Mouse (Mus musculus) heart, adult 18-20 months (tissue): ENCODE results near the gene Slc46a2. TPM values are rescaled to one million over a fixed set of nuclear protein-coding genes. Genes with fewer than 3 reads are reported as not detected.

Source experiments
- DNase-seq, 2 experiments: peaks; one replicate each; pipeline ENCODE4 v3.0.0; 2021 to 2022; ENCODE audit warnings: mixed read lengths in 1 of 2
- total RNA-seq, 2 experiments: library from RNA; stranded (reverse); gene quantifications; 2 replicates each; pipeline ENCODE4 v1.2.3; 2021

Slc46a2 gene
- total RNA-seq, 2 experiments from 2014 or later: 0.12 to 0.15 TPM

DNA sequence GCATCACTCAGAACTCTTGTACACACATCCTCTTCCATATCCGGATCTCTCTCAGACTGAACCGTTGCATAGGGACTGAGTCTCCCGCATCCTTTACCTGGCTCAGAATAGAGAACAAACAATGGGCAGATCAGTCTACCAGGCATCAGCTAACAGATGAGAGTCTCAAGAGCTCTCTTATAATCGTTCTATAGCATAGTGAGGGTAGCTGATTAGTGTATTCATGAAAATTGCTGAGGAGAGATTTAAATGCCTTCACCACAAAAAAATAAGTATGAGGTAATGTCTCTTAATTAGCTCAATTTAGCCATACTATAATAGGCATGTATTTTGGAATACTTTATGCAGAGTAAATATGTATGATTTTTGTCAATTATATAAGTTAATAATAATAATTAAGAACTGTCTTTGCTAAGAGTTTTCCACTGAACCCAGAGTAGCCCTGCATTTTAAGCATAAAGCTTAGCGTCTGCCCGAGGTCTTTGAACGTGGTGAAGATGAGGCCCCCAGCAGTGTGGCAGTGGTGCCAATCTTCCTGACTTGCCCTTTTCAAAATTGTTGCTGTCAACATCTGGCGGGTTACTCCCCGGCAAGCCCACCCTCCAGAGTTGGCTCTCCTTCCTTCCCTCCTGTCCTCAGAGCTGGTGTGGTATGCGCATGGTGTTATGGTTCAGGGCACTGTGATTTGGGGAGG is 23.0 kb downstream of the Slc46a2 start:
- no peak for DNase-seq

DNA sequence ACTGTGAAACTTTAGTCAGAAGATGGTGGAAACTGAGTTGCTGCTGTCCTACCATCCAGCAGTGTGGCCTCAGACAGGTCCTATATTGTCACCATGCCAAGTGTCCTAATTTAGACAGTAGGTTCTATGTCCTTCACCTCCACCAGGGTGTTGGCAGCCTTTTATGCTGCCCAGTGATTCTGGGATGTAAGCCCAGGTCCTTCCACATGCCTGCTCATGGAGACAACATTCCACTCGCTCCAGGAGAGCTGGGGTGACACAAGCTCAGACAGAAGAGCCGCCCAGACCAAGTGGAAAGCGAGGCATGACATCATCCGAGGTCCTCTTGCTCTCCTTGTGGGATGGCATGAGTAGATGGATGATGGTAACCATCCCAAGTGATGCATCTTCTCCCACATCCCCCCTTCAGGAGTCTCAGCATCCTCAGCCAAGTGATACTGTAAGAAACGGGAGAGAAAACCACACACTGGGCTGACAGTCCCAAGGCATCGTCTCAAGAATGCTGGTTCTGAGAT is 24.7 kb downstream of the Slc46a2 start:
- DNase-seq: peak; percentile 59 to 83

DNA sequence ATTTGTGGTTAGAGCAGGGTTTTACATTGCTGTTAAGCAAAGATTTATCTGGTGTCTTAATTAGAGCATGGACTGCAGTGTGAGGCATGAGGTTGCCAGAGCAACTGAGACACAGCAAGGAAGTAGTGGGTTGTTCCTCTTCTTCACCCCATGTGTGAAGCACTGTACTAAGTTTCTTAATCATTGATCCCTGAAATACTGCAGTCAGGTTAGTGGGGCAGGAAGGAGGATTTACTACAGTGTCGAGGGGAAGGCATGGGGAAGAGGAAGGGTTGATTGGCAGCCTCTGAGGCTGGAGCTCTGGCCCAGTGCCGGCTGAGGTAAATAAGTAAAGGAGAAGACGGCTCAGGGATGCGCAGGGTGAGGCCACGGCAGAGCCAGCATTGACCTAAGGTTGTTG is 26.8 kb downstream of the Slc46a2 start:
- DNase-seq: no peak

DNA sequence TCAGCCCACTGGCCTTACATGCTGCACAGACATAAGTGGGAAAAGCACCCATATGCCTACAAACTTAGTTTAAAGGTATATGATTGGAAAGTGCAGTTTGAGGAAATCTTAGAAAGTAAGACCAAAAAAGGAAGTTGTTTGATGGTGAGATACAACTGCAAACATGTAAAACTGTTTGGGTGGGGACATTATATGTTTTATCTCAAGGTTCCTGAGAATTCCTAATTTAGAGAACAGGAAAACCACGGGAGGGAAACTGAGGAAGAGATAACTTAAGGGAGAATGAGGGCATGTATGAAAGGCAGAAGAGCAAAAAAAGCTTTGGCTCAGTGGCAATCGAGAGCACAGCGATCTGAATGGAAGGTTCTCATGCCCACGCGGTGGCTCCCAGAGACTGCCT is 27.8 kb downstream of the Slc46a2 start:
- no peak for DNase-seq

DNA sequence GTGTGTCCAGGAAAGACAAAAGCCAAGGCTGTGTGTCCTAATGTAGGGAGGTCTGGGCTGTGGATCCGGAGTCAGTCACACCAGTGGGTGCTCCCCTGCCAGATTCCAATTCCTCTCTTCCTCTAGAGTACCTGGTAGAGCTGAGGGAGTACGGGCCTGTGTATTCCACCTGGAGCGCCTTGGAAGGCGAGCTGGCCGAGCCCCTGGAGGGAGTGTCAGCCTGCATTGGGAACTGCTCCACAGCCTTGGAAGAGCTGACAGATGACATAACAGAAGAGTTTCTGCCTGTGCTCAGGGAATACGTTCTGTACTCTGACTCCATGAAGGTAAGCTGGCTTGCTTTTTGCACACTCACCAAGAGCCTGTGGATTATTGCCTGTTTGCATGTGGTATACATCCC is 28.6 kb downstream of the Slc46a2 start:
- DNase-seq: no peak

DNA sequence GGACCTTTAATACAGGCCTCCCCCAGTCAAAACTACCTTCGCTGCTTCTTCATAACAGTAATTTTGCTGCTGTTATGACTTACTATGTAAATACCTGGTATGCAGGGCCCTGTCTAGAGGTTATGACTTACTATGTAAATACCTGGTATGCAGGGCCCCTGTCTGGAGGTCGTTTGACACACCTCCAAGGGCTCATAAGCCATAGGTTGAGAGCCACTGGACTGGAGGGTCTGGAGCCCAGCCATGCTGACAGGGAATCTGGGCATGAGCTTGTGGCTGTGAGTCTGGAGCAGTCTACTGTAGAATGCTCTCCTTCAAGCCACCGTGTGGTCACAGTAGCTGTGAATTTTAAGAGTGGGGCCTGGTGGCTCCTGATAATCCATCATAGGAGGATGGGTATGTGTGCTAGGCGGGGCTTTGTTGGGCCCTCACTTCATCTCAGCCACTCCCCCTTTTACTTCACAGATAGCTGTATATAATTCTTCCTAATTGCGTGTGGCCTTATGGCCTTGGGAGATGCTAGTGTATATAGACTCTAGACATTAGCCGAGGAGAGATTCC is 30.6 kb downstream of the Slc46a2 start:
- no peak for DNase-seq

DNA sequence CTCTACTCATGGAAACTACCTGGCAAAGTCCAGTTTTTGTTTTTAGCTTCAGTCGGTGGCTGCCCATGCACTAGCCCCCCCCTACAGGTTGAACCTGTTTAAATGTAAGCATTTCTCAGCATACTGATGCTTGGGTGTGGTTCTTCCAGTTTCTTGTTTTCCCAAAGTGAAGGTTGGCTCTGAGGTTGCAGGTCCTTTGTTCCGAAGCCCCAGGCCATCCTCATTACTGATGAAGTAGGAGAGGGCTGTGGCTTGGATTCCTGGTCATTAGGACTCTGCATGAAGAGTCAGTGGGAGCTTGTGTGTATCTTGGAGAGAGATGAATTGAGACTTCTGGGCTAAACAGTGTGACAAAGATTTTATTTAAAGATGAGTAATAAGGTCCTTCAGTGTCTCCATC is 33.6 kb downstream of the Slc46a2 start:
- no peak for DNase-seq

DNA sequence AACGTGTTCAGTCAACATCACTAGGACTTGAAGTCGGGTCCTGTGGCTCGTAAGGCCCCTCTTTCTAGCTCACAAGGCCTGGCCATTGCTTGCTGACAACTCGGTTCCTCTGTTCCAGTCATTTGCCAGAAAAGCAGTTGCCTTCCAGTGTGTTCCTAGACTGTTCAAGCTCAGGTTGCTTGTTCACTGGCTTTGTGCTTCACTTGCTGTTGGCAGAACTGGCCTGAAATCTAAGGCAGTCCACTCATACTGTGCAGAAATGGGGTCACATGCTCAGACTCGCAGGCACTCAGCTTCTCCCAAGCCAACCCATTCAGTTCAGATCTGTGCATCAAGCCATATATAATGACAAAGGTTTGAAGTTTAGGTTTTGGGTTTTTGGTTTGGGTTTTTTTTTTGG is 34.1 kb downstream of the Slc46a2 start:
- DNase-seq: no peak

DNA sequence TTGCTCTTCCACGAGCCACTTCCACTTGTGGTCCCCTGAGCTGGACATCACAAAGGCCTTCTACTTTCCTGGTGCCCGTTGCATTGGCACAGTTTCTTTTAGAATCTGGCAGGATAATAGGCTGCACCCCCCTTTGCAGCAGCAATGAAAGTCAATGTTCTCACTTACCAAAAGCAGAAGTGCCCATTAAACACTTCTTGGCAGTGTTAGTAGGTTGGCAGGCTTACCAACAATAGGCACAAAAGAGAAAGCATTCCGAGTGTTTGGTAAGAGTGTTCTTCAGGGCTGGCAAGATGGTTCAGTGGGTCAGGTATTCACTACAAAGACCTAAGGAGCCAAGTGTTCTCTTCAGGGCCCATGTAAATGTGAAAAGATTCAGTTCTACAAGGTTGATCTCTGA is 35.4 kb downstream of the Slc46a2 start:
- peak in 1 of 2 experiments; percentile 32 for DNase-seq

DNA sequence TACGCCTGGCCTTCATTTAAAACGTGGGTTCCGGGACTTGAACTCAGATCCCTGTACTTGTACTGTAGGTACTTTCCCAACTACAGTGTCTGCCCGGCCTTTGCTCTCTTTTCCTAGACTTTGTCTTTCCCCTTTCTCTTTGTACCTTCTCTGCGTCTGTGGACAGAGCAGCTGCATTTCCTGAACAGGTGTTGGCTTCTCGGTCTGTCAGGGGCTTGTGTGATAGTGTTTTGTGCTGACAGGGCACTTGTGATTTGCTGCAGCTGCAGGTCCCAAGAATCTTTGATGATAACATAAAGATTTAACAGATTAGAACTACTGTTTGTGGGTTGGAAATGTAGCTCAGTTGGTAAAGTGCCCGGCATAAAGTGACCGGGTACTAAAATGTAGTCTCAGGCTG is 36.3 kb downstream of the Slc46a2 start:
- no peak for DNase-seq

DNA sequence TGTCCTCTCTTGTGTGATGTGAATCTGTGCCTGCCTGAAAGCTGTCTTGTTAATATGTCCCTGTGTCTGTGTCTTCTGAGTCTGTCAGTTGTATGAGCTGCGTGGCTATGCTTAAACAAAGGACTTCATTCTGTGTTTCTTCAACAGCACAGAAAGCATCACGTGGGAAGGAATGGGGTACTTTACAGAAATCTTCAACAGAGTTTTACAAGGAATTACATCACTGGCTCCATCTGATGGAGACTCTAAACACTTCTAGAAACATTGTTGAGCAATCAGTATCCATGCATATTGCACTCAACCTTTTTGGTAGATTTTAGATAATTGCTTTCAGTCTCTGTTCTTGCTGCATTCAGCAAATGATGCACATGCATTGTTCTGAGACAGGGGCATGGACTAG is 37.8 kb downstream of the Slc46a2 start:
- DNase-seq: no peak

DNA sequence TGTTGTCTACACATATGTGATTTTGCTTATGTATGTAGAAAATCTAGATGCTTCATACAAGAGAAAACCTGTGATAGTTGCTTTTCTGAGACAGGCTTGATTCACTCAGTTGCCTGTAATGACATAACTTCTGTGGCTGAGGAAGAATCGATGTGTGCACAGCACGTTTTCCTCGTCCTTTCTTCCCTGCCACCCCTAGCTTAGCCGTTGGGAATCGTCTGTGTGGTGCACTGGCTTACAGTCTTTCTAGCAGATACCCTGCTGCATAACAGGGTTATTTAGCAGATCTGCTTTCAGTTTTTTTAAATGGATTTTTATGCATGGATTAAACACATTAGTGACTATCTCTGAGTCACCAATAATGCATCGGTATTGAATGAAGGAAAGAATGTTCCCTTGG is 38.3 kb downstream of the Slc46a2 start:
- no peak for DNase-seq

DNA sequence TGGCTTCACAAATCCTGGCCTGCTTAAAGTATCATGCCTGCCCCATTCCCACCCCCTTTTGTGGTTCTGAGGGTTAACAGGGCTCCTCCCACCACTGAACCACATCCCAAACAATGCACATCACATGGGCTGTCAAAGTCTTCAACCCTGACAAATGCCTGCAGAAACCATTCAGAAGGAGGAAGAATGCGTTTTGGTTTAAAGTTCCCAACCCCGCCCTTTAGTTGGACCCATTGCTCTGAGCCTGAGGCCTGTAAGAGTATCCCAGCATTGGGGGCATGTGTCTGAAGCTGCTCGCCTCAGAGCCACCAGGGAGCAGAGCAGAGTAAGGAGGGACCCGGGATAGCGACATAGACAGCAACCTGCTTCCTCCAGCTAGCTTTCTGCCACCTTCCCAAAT is 41.0 kb downstream of the Slc46a2 start:
- DNase-seq: no peak

DNA sequence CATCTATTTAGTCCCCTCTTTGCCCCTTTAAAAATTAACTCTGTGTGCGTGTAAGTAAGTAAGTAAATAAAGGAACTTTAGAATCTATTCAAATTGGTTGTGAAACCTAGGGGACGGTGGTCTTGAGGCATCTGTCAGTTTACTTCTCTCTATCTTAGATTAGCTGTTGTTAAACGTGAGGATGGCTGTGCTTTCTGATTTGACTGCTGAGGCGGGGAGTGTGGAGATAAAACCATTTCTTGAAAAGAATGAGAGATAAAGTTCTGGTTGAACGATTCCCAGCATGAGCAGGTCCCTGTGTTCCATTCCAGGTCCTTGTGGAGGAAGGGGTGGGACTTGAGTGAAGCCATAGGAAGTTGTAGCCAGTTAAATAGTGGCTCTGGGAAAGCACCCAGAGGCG is 41.6 kb downstream of the Slc46a2 start:
- DNase-seq: no peak

DNA sequence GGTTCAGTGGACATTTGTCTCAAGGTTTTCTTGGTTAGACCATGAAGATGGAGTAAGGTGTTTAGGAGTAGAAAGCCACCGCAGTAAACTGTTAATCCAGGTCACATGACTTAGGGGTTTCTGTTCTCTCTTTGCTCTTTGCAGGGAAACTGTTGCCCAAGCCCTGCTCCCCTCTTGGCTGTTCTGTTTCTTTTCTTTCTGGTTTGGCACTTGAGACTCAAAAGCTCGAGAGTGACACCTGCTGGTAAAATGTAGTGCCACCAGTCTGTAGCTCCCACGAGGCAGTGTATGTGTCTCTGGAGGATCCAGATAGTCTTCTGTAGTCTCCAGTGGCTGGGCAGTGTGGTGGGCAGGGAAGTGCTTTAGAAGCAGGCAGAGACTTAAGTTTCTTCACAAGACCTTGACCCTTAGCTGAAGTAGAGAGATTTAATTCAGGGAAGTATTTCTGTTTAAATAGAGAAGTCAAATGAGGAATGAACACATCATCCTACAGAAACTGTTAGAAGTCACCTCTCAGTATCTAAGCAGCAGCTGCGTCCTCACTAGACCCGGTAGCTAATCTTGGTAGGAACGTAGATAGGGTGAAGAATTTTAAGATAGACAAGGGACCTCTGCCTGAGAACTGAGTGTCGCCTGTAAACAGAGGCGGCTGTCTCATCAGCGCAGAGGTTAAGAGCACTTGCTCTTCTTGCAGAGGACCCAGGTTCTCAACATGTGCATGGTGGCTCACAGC is 43.8 kb downstream of the Slc46a2 start:
- DNase-seq: peak; percentile 84 to 92

DNA sequence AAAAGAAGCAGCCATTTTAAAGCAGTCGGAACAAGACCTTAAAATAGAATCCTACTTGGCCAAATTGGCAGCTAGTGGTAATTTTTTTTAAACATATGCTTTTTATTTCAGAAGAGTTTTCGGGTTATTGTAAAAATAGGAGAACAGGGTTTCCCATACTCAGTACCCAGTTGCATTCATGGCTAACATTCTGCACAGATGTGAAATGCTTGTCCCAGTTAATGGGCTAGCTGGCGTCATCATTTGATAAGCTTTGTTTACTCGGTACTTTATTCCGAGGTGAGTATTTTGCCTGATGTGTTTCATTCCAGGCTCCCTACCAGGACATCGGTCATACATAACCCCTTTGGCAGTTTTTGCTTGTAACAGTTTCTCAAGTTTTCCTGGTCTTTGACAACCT is 44.4 kb downstream of the Slc46a2 start:
- no peak for DNase-seq

DNA sequence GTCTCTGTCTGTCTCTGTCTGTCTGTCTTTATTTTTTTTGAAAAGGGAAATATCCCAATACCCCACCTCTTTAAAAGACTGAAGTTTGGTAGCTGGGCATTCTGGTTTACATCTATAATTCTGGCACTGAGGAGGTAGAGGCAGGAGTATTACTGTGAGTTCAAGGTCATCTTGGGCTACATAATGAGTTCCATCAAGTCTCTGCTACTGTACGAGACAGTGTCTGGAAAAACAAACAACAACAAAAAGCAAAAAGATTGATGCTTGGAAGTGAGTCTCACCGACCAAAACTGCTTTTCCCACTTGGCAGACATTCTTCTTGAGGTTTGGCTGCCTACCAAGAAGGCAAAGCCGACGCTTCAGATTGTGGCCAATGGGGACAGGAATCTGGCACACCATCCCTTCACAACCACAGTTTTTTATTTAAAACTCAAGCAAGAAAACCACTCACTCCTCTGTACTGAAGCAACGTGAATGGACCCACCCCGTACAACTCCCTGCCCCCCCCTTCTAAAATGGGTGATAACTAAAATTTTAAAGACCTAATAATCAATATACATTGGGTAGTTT is 45.3 kb downstream of the Slc46a2 start:
- DNase-seq: peak; percentile 70 to 78

DNA sequence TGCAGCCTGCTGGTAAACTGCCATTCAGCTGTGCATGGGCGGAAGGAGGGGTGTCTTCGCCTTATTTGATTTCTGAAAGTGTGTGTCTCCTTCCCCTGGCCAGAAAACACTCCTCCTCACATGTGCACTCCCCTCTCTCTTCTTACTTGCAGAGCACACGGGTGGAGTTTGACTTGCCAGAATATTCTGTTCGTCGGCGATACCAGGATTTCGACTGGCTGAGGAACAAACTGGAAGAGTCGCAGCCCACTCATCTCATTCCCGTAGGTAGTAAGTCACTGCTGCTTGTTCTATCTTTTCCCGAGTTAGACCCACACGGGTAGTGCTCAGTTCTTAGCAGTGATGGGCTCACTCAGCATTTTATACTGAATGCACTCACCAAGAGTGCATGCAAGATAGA is 46.8 kb downstream of the Slc46a2 start:
- no peak for DNase-seq

DNA sequence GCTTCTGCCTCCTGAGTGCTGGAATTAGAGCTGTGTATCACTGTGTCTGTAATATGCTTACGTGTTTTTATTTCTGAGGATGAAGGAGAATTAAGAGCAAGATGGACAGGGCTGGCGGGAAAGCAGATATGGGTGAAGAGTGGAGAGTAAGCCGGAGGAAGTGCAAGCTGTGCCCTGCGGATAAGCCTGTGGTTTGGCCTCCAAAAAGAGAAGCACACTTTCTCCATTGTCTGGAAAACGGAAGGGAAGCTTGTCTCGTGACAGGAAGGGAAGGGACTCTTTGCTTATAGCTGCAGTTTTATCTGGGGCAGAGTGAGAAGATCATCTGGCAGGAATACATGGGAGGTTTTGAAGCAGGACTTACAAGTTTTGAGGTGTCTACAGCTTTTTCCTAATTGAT is 51.0 kb downstream of the Slc46a2 start:
- peak; percentile 53 to 83 for DNase-seq

DNA sequence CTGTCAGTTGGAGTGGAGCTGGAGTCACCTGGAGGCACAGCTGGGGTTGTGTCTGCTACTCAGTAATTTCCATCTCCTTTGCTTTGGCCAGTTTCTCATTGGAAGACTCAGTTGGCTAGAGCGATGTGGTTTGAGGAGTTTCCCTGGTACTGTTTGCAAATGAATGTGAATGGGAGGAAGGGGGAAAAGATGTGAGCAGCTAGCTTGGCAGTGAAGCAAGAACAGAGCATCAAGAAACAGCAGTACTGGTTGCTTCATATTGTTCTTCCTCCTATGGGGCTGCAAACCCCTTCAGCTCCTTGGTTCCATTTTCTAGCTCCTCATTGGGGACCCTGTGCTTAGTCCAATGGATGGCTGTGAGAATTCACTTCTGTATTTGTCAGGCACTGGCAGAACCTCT is 52.5 kb downstream of the Slc46a2 start:
- no peak for DNase-seq

DNA sequence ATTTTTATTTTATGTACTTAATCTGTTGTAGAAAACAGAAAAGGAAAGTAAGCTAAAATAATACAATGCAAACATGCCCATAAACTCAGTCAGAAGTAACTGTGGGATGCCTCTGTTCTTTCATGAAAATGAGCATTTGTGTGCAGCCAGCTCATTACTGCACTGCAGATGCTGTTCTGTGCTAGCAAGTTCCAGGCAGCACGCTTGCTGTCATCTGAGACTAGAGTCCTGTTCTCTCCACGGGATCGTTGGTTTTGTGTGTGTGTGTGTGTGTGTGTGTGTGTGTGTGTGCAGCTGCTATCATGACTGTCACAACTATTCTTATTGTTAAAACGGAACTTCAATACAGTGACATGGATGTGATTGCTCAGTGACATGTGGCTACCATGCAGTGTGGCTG is 53.0 kb downstream of the Slc46a2 start:
- DNase-seq: no peak

DNA sequence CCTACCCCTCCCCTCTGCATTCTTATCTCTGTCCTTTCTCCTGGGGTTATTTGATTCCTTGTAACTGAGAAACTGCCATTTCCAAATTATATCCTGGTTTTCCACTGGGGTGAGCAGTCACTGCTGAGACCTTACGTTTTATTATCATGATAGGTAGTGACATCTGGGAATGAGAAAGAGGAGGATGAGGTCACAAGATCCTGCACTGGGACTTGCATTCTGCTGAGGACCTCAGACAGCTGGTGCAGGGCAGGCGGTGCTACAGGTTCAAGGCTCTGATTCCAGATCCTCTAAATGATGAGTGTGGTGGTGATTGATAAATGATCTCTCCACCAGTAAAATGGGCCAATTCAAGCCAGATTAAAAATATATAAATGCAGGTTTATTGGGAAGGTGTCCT is 54.4 kb downstream of the Slc46a2 start:
- no peak for DNase-seq
